Mouse (Mus musculus) C2C12 (cell line): ENCODE data around the gene Ctnnd2.

ENCODE experiments used
- CEBPB ChIP-seq: IDR thresholded peaks from one replicate; pipeline ENCODE4 v1.6.1; 2011; ENCODE audit warnings: low read depth, mild to moderate bottlenecking, control low read depth, moderate library complexity
- CTCF ChIP-seq: IDR thresholded peaks from one replicate; pipeline ENCODE4 v1.5.1; 2011; ENCODE audit not compliant: control insufficient read depth, insufficient read depth, insufficient read length
- FOSL1 ChIP-seq: IDR thresholded peaks from one replicate; pipeline ENCODE4 v1.8.0; 2011; ENCODE audit warnings: mild to moderate bottlenecking, low read length; ENCODE audit not compliant: poor library complexity, insufficient read depth, severe bottlenecking
- MAX ChIP-seq: IDR thresholded peaks from one replicate; pipeline ENCODE4 v1.6.1; 2011; ENCODE audit warnings: mild to moderate bottlenecking, control low read depth
- MYOD1 ChIP-seq: IDR thresholded peaks from one replicate; pipeline ENCODE4 v1.6.1; 2011; ENCODE audit warnings: low read depth; ENCODE audit not compliant: control insufficient read depth, insufficient read length
- MYOG ChIP-seq: IDR thresholded peaks from one replicate; pipeline ENCODE4 v1.6.1; 2011; ENCODE audit not compliant: control insufficient read depth, insufficient read length; ENCODE audit errors: extremely low read depth

- TF ChIP-seq CEBPB (no peak), CTCF (no peak), MYOD1 (no peak), MYOG (no peak), FOSL1 (no peak), MAX (no peak)
Observed at GRCm38 (mm10) chr15:30640651-30641050, 468.3 kb downstream of the Ctnnd2 start.
